Mouse (Mus musculus) E14TG2a.4 (cell line): ENCODE measurements at regions not wholly inside any gene's neighbourhood (a gene's known extent, or its start where the extent isn't known, plus 50 kb on each side); places are given as distances from the start of the nearest gene placed in this dataset.
"Not testable (repeated sequence)": the region's sequence is repeated elsewhere in the genome, so short reads cannot be mapped to it uniquely, and the experiment has no call there.

ENCODE experiments used
- H3K27me3 ChIP-seq: 2 replicates; pipeline ENCODE4 v1.6.1; 2014; ENCODE audit warnings: low read length, control low read depth; ENCODE audit not compliant: insufficient read depth
- H3K36me3 ChIP-seq: 2 replicates; pipeline ENCODE4 v1.6.1; 2014; ENCODE audit warnings: low read length, control low read depth; ENCODE audit not compliant: insufficient read depth
- H3K4me1 ChIP-seq: replicated peaks from 2 replicates; pipeline ENCODE4 v1.6.1; 2014; ENCODE audit warnings: low read depth, low read length, control low read depth
- H3K4me3 ChIP-seq: replicated peaks from 2 replicates; pipeline ENCODE4 v1.5.1; 2014; ENCODE audit warnings: mild to moderate bottlenecking, low read length
- H3K9me3 ChIP-seq: 2 replicates; pipeline ENCODE4 v1.6.1; 2014; ENCODE audit warnings: low read length, control low read depth
- CTCF ChIP-seq: conservative IDR thresholded peaks from 2 replicates; pipeline ENCODE4 v1.5.1; 2014; ENCODE audit warnings: low read length
- NANOG ChIP-seq: IDR thresholded peaks from 2 replicates; pipeline ENCODE4 v1.6.1; 2014; ENCODE audit warnings: borderline replicate concordance, low read length, mixed read lengths
- POU5F1 ChIP-seq: IDR thresholded peaks from 2 replicates; pipeline ENCODE4 v1.6.1; 2014; ENCODE audit warnings: low read length, borderline replicate concordance

GRCm38 (mm10) chrX:94785983-94786382, 61.6 kb downstream of the Zxdb start:
- Histone ChIP-seq H3K36me3 (no peaks in the 10 kb centered on the region), H3K27me3 (no peaks in the 10 kb centered on the region), H3K4me3 (no peak overlapping the region), H3K4me1 (no peaks in the 10 kb centered on the region), H3K9me3 (no peaks in the 10 kb centered on the region)
- TF ChIP-seq POU5F1 (no peak), CTCF (no peak), NANOG (no peak)

GRCm38 (mm10) chrX:94788331-94788920, 64.1 kb downstream of the Zxdb start:
- Histone ChIP-seq H3K9me3 (no peaks in the 10 kb centered on the region), H3K36me3 (no peaks in the 10 kb centered on the region), H3K4me3 (no peak overlapping the region), H3K4me1 (no peaks in the 10 kb centered on the region), H3K27me3 (no peaks in the 10 kb centered on the region)
- TF ChIP-seq POU5F1 (no peak), NANOG (no peak), CTCF (no peak)

GRCm38 (mm10) chrX:94796845-94797244, 72.5 kb downstream of the Zxdb start:
- H3K4me3 ChIP-seq, H3K4me1 ChIP-seq, H3K36me3 ChIP-seq, H3K9me3 ChIP-seq, H3K27me3 ChIP-seq: not testable (repeated sequence)

- H3K9me3 ChIP-seq, H3K27me3 ChIP-seq, H3K4me3 ChIP-seq, H3K36me3 ChIP-seq, H3K4me1 ChIP-seq: not testable (repeated sequence)
Measured at GRCm38 (mm10) chrX:94797348-94798182, 73.2 kb downstream of the Zxdb start.

DNA sequence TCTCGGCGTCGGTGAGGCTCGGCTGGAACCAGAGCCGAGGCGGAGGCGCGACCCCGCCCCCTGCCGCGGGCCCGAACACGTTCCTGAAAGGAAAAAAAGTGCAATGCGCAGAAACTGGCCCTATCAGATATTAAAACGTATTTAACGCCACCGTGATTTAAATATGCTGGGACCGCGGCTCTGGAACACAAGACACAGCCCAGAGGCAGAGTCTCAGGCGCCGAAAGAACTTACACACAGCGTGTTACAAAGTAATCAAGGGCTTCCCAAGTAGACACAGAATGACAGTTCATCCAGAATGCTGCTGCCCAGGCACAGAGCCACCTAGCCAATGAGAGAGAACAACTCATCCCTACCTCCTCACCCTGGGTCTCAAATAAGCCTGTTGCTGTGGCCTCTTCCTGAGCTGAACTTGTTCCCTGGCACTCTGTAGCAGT, 73.8 kb downstream of the Zxdb start:
- H3K27me3 ChIP-seq, H3K9me3 ChIP-seq, H3K4me3 ChIP-seq, H3K4me1 ChIP-seq, H3K36me3 ChIP-seq: not testable (repeated sequence)

GRCm38 (mm10) chrX:94812760-94813159, 88.4 kb downstream of the Zxdb start:
- not testable (repeated sequence) for H3K9me3 ChIP-seq, H3K36me3 ChIP-seq, H3K4me3 ChIP-seq, H3K4me1 ChIP-seq, H3K27me3 ChIP-seq

DNA sequence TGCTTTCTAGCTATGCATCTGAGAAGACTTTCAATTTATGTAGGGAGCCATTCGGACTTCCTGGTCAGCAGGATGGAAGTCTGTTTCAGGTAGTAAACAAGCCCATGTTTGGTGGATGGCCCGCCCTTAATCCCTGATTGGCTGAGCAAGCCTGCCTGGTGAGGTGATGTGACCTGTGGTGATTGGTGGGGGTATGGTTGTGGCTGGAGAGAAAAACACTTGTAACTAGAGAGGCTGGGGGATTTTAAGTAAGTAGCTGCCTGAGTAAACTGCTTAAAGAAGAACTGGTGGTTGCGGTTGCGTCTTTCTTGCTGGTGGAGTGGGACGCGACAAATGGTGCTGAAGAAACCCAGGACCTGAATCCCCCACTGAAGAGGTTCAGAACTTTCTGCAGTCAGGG, 103.2 kb downstream of the Zxdb start:
- not testable (repeated sequence) for H3K36me3 ChIP-seq, H3K9me3 ChIP-seq, H3K4me1 ChIP-seq, H3K4me3 ChIP-seq, H3K27me3 ChIP-seq

DNA sequence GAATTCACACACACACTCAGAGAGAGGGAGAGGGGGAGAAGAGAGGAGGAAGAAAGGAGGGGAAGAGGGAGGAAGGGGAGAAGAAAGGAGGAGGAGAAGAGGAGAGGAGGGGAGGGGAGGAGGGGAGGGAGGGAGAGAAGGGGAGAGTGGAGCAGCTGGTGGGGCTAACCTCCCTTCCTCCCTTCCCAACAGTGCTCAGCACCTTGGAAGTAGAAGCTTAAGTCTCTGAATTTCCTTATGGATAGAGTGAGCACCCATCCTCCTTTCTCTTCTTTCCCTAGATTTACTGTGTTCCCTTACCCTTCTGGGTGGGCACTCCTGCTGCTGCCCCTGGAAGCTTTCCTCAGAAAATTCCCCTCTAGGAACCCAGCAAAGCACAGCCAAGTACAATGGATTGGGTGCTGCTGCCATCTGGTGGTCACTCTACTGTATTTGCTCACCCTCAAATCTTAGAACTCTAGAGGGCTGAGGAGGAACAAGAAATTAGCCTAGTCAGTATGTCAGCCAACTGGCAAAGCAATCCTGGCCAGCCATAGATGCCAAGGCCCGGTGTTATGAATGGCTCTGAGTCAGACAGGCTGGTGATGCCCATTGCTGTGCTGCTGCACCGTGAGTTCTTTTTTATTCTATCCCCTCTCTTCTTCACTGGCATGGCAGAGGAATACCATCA, 119.9 kb downstream of the Zxdb start:
- H3K9me3 ChIP-seq, H3K27me3 ChIP-seq, H3K4me1 ChIP-seq, H3K36me3 ChIP-seq, H3K4me3 ChIP-seq: not testable (repeated sequence)

GRCm38 (mm10) chrX:94849549-94849948, 125.2 kb downstream of the Zxdb start:
- H3K4me3 ChIP-seq, H3K27me3 ChIP-seq, H3K36me3 ChIP-seq, H3K9me3 ChIP-seq, H3K4me1 ChIP-seq: not testable (repeated sequence)

GRCm38 (mm10) chrX:94857501-94857900, 133.1 kb downstream of the Zxdb start:
- Histone ChIP-seq H3K36me3 (no peaks in the 10 kb centered on the region), H3K27me3 (no peaks in the 10 kb centered on the region), H3K9me3 (no peaks in the 10 kb centered on the region), H3K4me1 (no peaks in the 10 kb centered on the region), H3K4me3 (no peak overlapping the region)
- TF ChIP-seq POU5F1, result no peak
- TF ChIP-seq NANOG, result no peak
- TF ChIP-seq CTCF, result no peak
